Mouse (Mus musculus) midbrain, embryonic 16.5 days (tissue): Measurements from ENCODE around the gene Lrrc56. TPM values are rescaled to one million over a fixed set of nuclear protein-coding genes. Genes with fewer than 3 reads are reported as not detected.

ENCODE experiments used
- ATAC-seq: fragments of 200-750 bp; cut with Nextera tagmentation; 2 replicates; pipeline ENCODE4 v1.8.0; 2017; ENCODE audit warnings: moderate TSS enrichment
- H3K27ac ChIP-seq: fragments of 300-500 bp; sonication (generic); 2 replicates; pipeline ENCODE4 v1.5.1; 2014; ENCODE audit warnings: mild to moderate bottlenecking, low read length, mixed read lengths
- H3K27me3 ChIP-seq: fragments of 300-500 bp; sonication (generic); 2 replicates; pipeline ENCODE4 v1.6.1; 2014; ENCODE audit warnings: low read depth, low read length, mixed read lengths; ENCODE audit not compliant: control insufficient read depth, insufficient read depth
- H3K36me3 ChIP-seq: fragments of 300-500 bp; sonication (generic); 2 replicates; pipeline ENCODE4 v1.6.1; 2014; ENCODE audit warnings: mild to moderate bottlenecking, low read length, moderate library complexity, mixed read lengths; ENCODE audit not compliant: control insufficient read depth, insufficient read depth
- H3K4me1 ChIP-seq: fragments of 300-500 bp; sonication (generic); 2 replicates; pipeline ENCODE4 v1.6.1; 2014; ENCODE audit warnings: mild to moderate bottlenecking, low read length, mixed read lengths; ENCODE audit not compliant: control insufficient read depth, insufficient read depth
- H3K4me2 ChIP-seq: fragments of 300-500 bp; sonication (generic); 2 replicates; pipeline ENCODE4 v1.6.1; 2014; ENCODE audit warnings: mild to moderate bottlenecking, low read length, mixed read lengths
- H3K4me3 ChIP-seq: fragments of 300-500 bp; sonication (generic); 2 replicates; pipeline ENCODE4 v1.5.1; 2014; ENCODE audit warnings: low read depth, mild to moderate bottlenecking, low read length, moderate library complexity, mixed read lengths
- H3K9ac ChIP-seq: fragments of 300-500 bp; sonication (generic); 2 replicates; pipeline ENCODE4 v1.6.1; 2014; ENCODE audit warnings: low read depth, low read length, mixed read lengths
- H3K9me3 ChIP-seq: fragments of 300-500 bp; sonication (generic); replicated peaks from 2 replicates; pipeline ENCODE4 v1.6.1; 2014; ENCODE audit warnings: mild to moderate bottlenecking, low read length, mixed read lengths; ENCODE audit not compliant: control insufficient read depth, poor library complexity, severe bottlenecking
- WGBS: fragments of 180-500 bp; shearing (Covaris S2); extraction: QIAGEN DNeasy Blood & Tissue Kit; methylation state at CpG from one replicate; pipeline ENCODE4 v1.1.7; 2014; 5-methylcytosine and 5-hydroxymethylcytosine counted together
- polyA plus RNA-seq: library from polyadenylated mRNA; unstranded; fragments of >200 nt; fragmentation: Nextera tagmentation; extraction: Ambion mirVana; gene quantifications from 2 replicates; pipeline ENCODE4 v1.2.1, GENCODE M21; 2015

The Lrrc56 gene
- polyA plus RNA-seq, 1 experiment from 2014 or later = 12.7 TPM

- H3K4me3 ChIP-seq = no peak overlapping the region
- H3K9ac ChIP-seq = no peak overlapping the region
- H3K27me3 ChIP-seq = no peaks in the 10 kb centered on the region
- ATAC-seq = no peak
- H3K4me1 ChIP-seq = peaks cover 23% of the 10 kb centered on the region
- H3K27ac ChIP-seq = no peak overlapping the region
- no peak overlapping the region for H3K4me2 ChIP-seq
- H3K36me3 ChIP-seq = no peaks in the 10 kb centered on the region; the same call in 1 of the 2 replicates
- no peaks in the 10 kb centered on the region for H3K9me3 ChIP-seq
- 94% methylated on average over 5 of the region's 5 CpGs for WGBS
Measured at GRCm38 (mm10) chr7:141218557-141219133, 24.7 kb downstream of the Lrrc56 start.

- Histone ChIP-seq H3K36me3 (no peaks in the 10 kb centered on the region; the same call in 1 of the 2 replicates), H3K9ac (no peak overlapping the region), H3K9me3 (no peaks in the 10 kb centered on the region), H3K27ac (no peak overlapping the region), H3K4me2 (no peak overlapping the region), H3K4me1 (peaks cover 23% of the 10 kb centered on the region), H3K4me3 (no peak overlapping the region), H3K27me3 (no peaks in the 10 kb centered on the region)
- ATAC-seq = no peak
- 94% methylated on average over 1 of the region's 1 CpGs for WGBS
Measured at GRCm38 (mm10) chr7:141219558-141220099, 25.7 kb downstream of the Lrrc56 start.

DNA sequence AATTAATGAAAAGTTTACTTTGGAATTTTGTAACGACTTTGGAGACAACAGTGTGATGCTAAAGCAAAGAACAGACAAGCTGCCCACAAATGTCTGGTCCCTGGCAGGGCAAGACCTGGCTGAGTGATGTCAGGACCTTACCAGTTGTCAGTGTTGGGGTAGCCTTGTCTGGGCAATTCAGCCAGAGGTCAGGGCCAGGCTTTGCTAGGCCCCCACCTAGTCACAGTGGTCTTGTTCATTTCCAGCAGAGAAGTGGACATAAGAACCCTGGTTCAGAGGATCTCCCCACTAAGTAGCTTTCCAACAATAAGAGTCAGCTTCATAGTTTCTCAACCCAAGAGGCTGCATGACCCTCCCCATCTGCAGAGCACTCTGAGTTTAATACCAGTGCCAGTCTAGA is 26.4 kb downstream of the Lrrc56 start:
- H3K4me1 ChIP-seq = peaks cover 19% of the 10 kb centered on the region
- no peak for ATAC-seq
- H3K27ac ChIP-seq = no peak overlapping the region
- whole genome bisulfite sequencing = 79% methylated on average over 1 of the region's 1 CpGs
- H3K27me3 ChIP-seq = no peaks in the 10 kb centered on the region
- no peaks in the 10 kb centered on the region; the same call in 1 of the 2 replicates for H3K36me3 ChIP-seq
- no peak overlapping the region for H3K4me3 ChIP-seq
- no peaks in the 10 kb centered on the region for H3K9me3 ChIP-seq
- no peak overlapping the region for H3K4me2 ChIP-seq
- no peak overlapping the region for H3K9ac ChIP-seq

DNA sequence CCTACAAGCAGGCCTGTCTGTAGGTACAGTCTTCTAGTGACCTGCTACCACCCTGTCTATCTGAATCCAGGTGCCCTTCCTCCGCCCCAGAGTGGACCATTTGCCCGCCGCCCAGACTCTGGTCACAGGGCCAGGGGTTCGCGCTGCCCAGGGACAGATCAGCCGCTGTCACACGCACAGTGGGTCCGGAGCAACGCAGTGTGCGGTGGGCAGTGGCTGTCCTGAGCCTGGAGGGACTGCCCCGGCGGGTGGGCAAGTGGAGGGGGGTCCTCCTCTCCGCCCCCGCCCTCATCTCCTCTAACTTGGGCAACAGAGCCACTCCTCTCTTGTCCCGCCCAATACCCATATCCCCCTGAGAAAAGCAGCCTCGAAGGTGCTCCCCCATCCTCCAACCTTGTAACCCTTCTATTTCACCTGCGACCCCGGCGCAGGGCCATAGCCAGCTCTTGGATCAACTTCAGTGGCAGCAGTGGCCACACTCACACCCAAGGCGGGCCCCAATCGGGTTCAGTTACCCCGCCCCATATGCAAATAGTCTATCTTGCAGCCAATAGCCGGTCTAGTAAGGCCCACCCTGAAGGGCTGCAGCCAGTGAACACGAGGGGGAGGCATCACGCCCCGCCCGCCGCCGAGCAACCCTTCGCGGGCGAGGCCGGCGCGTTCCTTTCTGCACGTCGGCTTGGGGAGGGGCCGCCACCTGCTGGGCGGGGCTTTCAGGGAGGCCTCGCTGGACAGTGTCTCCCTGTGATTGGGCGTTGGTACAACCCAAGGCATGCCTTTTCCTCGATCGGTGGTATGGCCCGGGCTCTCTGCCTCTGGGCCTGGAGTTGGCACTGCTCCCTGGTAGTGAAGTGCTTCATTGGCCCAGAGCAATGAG is 27.5 kb downstream of the Lrrc56 start:
- WGBS = 4% methylated on average over 43 of the region's 44 CpGs
- Histone ChIP-seq H3K9me3 (no peaks in the 10 kb centered on the region), H3K36me3 (no peaks in the 10 kb centered on the region; the same call in 1 of the 2 replicates), H3K27me3 (no peaks in the 10 kb centered on the region), H3K4me1 (peaks cover 15% of the 10 kb centered on the region), H3K9ac (peak overlapping the region; percentile 68), H3K4me2 (peak overlapping the region; percentile 80), H3K27ac (peak overlapping the region; percentile 73), H3K4me3 (peak overlapping the region; percentile 41)
- ATAC-seq = peak; percentile 96

GRCm38 (mm10) chr7:141222126-141222467 is 28.1 kb downstream of the Lrrc56 start:
- H3K36me3 ChIP-seq = no peaks in the 10 kb centered on the region; the same call in 1 of the 2 replicates
- peak overlapping the region; percentile 68 for H3K9ac ChIP-seq
- H3K4me3 ChIP-seq = peak overlapping the region; percentile 41
- peak overlapping the region; percentile 80 for H3K4me2 ChIP-seq
- peaks cover 12% of the 10 kb centered on the region for H3K4me1 ChIP-seq
- 9% methylated on average over 8 of the region's 8 CpGs for WGBS
- no peaks in the 10 kb centered on the region for H3K9me3 ChIP-seq
- no peak for ATAC-seq
- peak overlapping the region; percentile 73 for H3K27ac ChIP-seq
- H3K27me3 ChIP-seq = no peaks in the 10 kb centered on the region

GRCm38 (mm10) chr7:141222696-141223215 is 28.8 kb downstream of the Lrrc56 start:
- no peaks in the 10 kb centered on the region for H3K9me3 ChIP-seq
- no peaks in the 10 kb centered on the region; the same call in 1 of the 2 replicates for H3K36me3 ChIP-seq
- H3K9ac ChIP-seq = 0 out of 2 replicates have a peak overlapping the region, but pooled peaks have one; percentile 68
- no peak overlapping the region for H3K4me3 ChIP-seq
- peak overlapping the region; percentile 80 for H3K4me2 ChIP-seq
- peaks cover 12% of the 10 kb centered on the region for H3K4me1 ChIP-seq
- WGBS = 90% methylated on average over 4 of the region's 4 CpGs
- no peak for ATAC-seq
- H3K27me3 ChIP-seq = no peaks in the 10 kb centered on the region
- peak overlapping the region; percentile 73; the same call in 1 of the 2 replicates for H3K27ac ChIP-seq

DNA sequence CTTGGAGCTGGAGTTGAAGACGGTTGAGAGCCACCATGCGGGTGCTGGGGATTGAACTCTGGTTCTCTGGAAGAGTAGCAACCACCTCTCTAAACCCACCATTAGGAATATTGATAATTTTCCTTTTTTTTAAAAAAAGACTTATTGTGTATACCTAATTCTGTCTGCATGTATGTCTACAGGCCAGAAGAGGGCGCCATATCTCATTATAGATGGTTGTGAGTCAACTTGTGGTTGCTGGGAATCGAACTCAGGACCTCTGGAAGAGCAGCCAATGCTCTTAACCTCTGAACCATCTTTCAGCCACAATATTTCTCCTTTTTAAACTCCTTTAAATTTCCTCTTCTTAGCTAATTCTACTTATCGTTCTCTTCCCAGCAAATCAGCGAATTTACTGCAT is 32.6 kb downstream of the Lrrc56 start:
- H3K4me2 ChIP-seq = no peak overlapping the region
- 0 out of 2 replicates have a peak, but pooled peaks cover 2% of the 10 kb centered on the region for H3K36me3 ChIP-seq
- no peak for ATAC-seq
- 84% methylated on average over 6 of the region's 6 CpGs for WGBS
- no peak overlapping the region for H3K27ac ChIP-seq
- no peak overlapping the region for H3K9ac ChIP-seq
- H3K9me3 ChIP-seq = no peaks in the 10 kb centered on the region
- no peaks in the 10 kb centered on the region for H3K27me3 ChIP-seq
- peaks cover 30% of the 10 kb centered on the region for H3K4me1 ChIP-seq
- no peak overlapping the region for H3K4me3 ChIP-seq

- Histone ChIP-seq H3K4me2 (peak overlapping the region; percentile 35), H3K36me3 (peaks cover 11% of the 10 kb centered on the region), H3K27me3 (no peaks in the 10 kb centered on the region), H3K27ac (peak overlapping the region; percentile 99), H3K9me3 (no peaks in the 10 kb centered on the region), H3K4me1 (peaks cover 21% of the 10 kb centered on the region), H3K4me3 (no peak overlapping the region), H3K9ac (peak overlapping the region; percentile 90; the same call in 1 of the 2 replicates)
- 61% methylated on average over 4 of the region's 4 CpGs for WGBS
- no peak for ATAC-seq
Measured at GRCm38 (mm10) chr7:141227796-141228195, 33.8 kb downstream of the Lrrc56 start.
